Mouse (Mus musculus) liver, adult 2 months (tissue): Measurements from ENCODE around the gene Rccd1.

Experiments
- CTCF ChIP-seq: fragments of 200-500 bp; IDR thresholded peaks from 2 replicates; pipeline ENCODE4 v1.5.1; 2011; ENCODE audit warnings: low read depth, low read length, control low read depth
- POLR2A ChIP-seq: fragments of 200-500 bp; IDR thresholded peaks from 2 replicates; pipeline ENCODE4 v1.6.1; 2011; ENCODE audit warnings: low read length, control low read depth; ENCODE audit not compliant: insufficient read depth; ENCODE audit errors: extremely low read depth

DNA sequence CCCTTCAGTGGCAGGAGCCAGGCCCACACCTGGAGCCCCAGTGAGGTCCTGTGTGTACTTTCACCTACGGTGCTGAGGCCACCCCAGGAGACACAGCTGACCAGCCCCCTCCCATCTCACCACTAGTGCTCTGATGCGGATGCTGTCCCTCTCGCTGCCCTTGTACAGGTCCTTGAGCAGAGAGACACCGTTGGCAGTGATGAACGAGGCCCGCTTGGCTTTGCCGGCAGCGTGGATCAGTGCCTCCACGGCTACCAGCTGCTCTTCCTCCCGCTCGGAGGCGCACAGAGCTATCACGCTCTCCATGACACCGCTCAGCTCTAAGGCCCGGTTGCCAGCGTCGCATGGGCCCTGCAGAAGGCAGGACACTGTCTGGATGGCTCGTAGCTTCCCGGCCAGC lies 7.2 kb upstream of the Rccd1 start:
- TF ChIP-seq POLR2A: no peak
- no peak for TF ChIP-seq CTCF
